Mouse (Mus musculus) MEL (cell line): ENCODE results near the gene Rpp25.

ENCODE experiments used
- BHLHE40 ChIP-seq: IDR thresholded peaks from 2 replicates; pipeline ENCODE4 v1.6.1; 2012; ENCODE audit warnings: low read depth, mild to moderate bottlenecking, inconsistent platforms, low read length, improper control_type of control experiment, borderline replicate concordance
- CHD2 ChIP-seq: IDR thresholded peaks from 2 replicates; pipeline ENCODE4 v1.6.1; 2011; ENCODE audit warnings: low read length, improper control_type of control experiment
- CTCF ChIP-seq, 3 experiments: IDR thresholded peaks in 2 of 3; conservative IDR thresholded peaks in 1 of 3; 2 replicates each; pipeline ENCODE4 v1.5.1; 2011 to 2012; ENCODE audit warnings: low read length in 3 of 3, low read depth in 2 of 3, mild to moderate bottlenecking in 2 of 3, improper control_type of control experiment in 1 of 3, inconsistent platforms in 1 of 3, mixed read lengths in 1 of 3, moderate library complexity in 1 of 3; ENCODE audit not compliant: control insufficient read depth in 1 of 3, insufficient read depth in 1 of 3, poor library complexity in 1 of 3, severe bottlenecking in 1 of 3
- E2F4 ChIP-seq: IDR thresholded peaks from 2 replicates; pipeline ENCODE4 v1.6.1; 2011; ENCODE audit warnings: low read depth, low read length, improper control_type of control experiment, borderline replicate concordance
- EP300 ChIP-seq, 2 experiments: IDR thresholded peaks; 2 replicates each; pipeline ENCODE4 v1.6.1; 2011; ENCODE audit warnings: improper control_type of control experiment in 2 of 2, low read length in 2 of 2, low read depth in 1 of 2, mild to moderate bottlenecking in 1 of 2
- GATA1 ChIP-seq: IDR thresholded peaks from 2 replicates; pipeline ENCODE4 v1.6.1; 2011; ENCODE audit warnings: low read depth, low read length, improper control_type of control experiment
- MYC ChIP-seq: IDR thresholded peaks from 2 replicates; pipeline ENCODE4 v1.6.1; 2011; ENCODE audit warnings: low read depth, mild to moderate bottlenecking, low read length, improper control_type of control experiment, moderate library complexity
- POLR2A ChIP-seq, 2 experiments: IDR thresholded peaks; 2 replicates each; pipeline ENCODE4 v1.6.1; 2011 to 2012; ENCODE audit warnings: low read length in 2 of 2, mild to moderate bottlenecking in 2 of 2, control low read depth in 1 of 2, improper control_type of control experiment in 1 of 2, low read depth in 1 of 2, moderate library complexity in 1 of 2; ENCODE audit not compliant: control insufficient read depth in 1 of 2, insufficient read depth in 1 of 2, poor library complexity in 1 of 2
- SIN3A ChIP-seq: IDR thresholded peaks from 2 replicates; pipeline ENCODE4 v1.6.1; 2012; ENCODE audit warnings: low read length, improper control_type of control experiment, inconsistent platforms

DNA sequence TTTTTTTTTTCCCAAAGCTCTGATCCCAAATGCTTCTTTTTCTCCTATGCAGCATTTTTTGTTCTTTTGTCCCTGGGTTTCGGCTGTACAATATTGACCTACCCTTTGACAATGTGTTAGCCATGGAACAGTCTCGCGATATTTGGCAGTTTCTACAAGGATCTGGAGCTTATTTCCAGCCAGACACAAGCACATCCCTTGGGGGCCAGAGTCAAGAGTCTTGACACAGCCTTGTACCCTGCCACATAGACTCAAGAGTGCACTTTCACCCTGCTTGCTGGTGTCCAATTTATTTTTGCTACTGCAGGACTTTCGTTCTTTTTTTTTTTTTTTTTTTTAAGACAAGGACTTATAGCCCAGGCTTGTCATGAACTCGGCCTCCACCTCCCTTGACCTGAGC lies 32.5 kb downstream of the Rpp25 start:
- TF ChIP-seq CHD2: no peak
- TF ChIP-seq POLR2A (IDR thresholded peaks at IDR 0.05; ENCODE audit: control insufficient read depth in 1 of 2, insufficient read depth in 1 of 2, low read depth in 1 of 2, low read length in 2 of 2, poor library complexity in 1 of 2): no peak
- no peak for TF ChIP-seq CTCF (IDR thresholded peaks at IDR 0.05 in 2 of 3, conservative IDR thresholded peaks at IDR 0.05 in 1 of 3; ENCODE audit: control insufficient read depth in 1 of 3, insufficient read depth in 1 of 3, low read depth in 2 of 3, low read length in 3 of 3, poor library complexity in 1 of 3, severe bottlenecking in 1 of 3)
- no peak for TF ChIP-seq MYC
- TF ChIP-seq GATA1: no peak
- TF ChIP-seq SIN3A: no peak
- no peak for TF ChIP-seq BHLHE40
- TF ChIP-seq EP300 (IDR thresholded peaks at IDR 0.05; ENCODE audit: low read depth in 1 of 2, low read length in 2 of 2): no peak
- TF ChIP-seq E2F4: no peak
